Mouse (Mus musculus) spleen, adult 2 months (tissue): Measurements from ENCODE around the gene L3mbtl4.

Experiments used
- CTCF ChIP-seq: fragments of 200-500 bp; IDR thresholded peaks from 2 replicates; pipeline ENCODE4 v1.5.1; 2011; ENCODE audit warnings: mild to moderate bottlenecking, inconsistent platforms; ENCODE audit not compliant: insufficient read depth, insufficient read length, insufficient replicate concordance; ENCODE audit errors: extremely low read depth
- POLR2A ChIP-seq: fragments of 200-500 bp; IDR thresholded peaks from 2 replicates; pipeline ENCODE4 v1.6.1; 2011; ENCODE audit warnings: low read depth, low read length, inconsistent platforms

DNA sequence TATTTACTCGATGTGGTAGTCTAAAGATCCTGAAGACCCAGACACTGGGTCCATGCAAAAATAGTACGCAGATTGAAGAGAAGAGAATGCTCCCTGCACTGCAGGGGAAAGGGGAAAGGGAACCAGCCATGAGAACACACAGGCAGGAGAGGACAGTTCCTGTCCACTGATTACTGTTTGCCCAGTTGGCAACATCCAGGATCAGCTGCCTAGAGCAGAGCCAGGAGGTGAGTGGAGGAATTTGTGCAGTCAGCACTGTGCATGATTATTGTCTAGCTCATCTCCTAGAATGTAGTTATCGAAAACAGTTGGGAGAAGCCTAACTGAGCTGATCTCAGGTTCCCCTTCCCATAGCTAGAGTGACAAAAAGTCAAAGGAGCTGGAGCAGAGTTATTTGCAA is 311.6 kb downstream of the L3mbtl4 start:
- TF ChIP-seq CTCF (no peak), POLR2A (no peak)
